Mouse (Mus musculus): Measurements from ENCODE around the gene Fam84b.

The Fam84b gene

GRCm38 (mm10) chr15:60833476-60834218, 19.9 kb downstream of the Fam84b start:
- DNase-seq (ENCODE audit: low read depth, low spot score): no peak

- no peak for DNase-seq (ENCODE audit: low read depth, low spot score)
These were observed 21.0 kb downstream of the Fam84b start for GRCm38 (mm10) chr15:60832586-60832985.

- no peak for DNase-seq (ENCODE audit: low read depth, low spot score)
These were observed 27.4 kb downstream of the Fam84b start for GRCm38 (mm10) chr15:60826226-60826625.

- peak; percentile 91 for DNase-seq (ENCODE audit: low read depth, low spot score)
These were observed 28.8 kb downstream of the Fam84b start for GRCm38 (mm10) chr15:60824751-60825227.

GRCm38 (mm10) chr15:60823870-60824709, 29.5 kb downstream of the Fam84b start:
- peak; percentile 15 for DNase-seq (ENCODE audit: low read depth, low spot score)

GRCm38 (mm10) chr15:60823620-60823869, 30.0 kb downstream of the Fam84b start:
- DNase-seq (ENCODE audit: low read depth, low spot score): no peak

- DNase-seq (ENCODE audit: low read depth, low spot score): peak; percentile 68
These were observed 30.6 kb downstream of the Fam84b start for GRCm38 (mm10) chr15:60822803-60823619.

- DNase-seq (ENCODE audit: low read depth, low spot score): no peak
These were observed 31.3 kb downstream of the Fam84b start for GRCm38 (mm10) chr15:60822101-60822802.

- no peak for DNase-seq (ENCODE audit: low read depth, low spot score)
These were observed 35.1 kb downstream of the Fam84b start for GRCm38 (mm10) chr15:60818500-60818899.

- DNase-seq (ENCODE audit: low read depth, low spot score): no peak
These were observed 37.1 kb downstream of the Fam84b start for GRCm38 (mm10) chr15:60816478-60816877.

- DNase-seq (ENCODE audit: low read depth, low spot score): no peak
These were observed 39.0 kb downstream of the Fam84b start for GRCm38 (mm10) chr15:60814542-60814941.

- DNase-seq (ENCODE audit: low read depth, low spot score): no peak
These were observed 60.4 kb downstream of the Fam84b start for GRCm38 (mm10) chr15:60793041-60793673.

GRCm38 (mm10) chr15:60789084-60789483, 64.5 kb downstream of the Fam84b start:
- DNase-seq (ENCODE audit: low read depth, low spot score): no peak

GRCm38 (mm10) chr15:60783761-60784160, 69.8 kb downstream of the Fam84b start:
- no peak for DNase-seq (ENCODE audit: low read depth, low spot score)

- no peak for DNase-seq (ENCODE audit: low read depth, low spot score)
These were observed 74.0 kb downstream of the Fam84b start for GRCm38 (mm10) chr15:60779531-60779973.

- no peak for DNase-seq (ENCODE audit: low read depth, low spot score)
These were observed 74.5 kb downstream of the Fam84b start for GRCm38 (mm10) chr15:60779063-60779462.

Measured in R1 (cell line).